Mouse (Mus musculus) heart, postnatal 36 days (tissue): Measurements from ENCODE around the gene Asphd2. TPM values are rescaled to one million over a fixed set of nuclear protein-coding genes. Genes with fewer than 3 reads are reported as not detected.
"Not testable (repeated sequence)": the region's sequence is repeated elsewhere in the genome, so short reads cannot be mapped to it uniquely, and the experiment has no call there.

Experiments
- DNase-seq, 2 experiments: peaks; one replicate each; pipeline ENCODE4 v3.0.0; 2021 to 2022
- intact Hi-C: fragments of 180-260 bp; cut with DNase I; formaldehyde crosslinking; loops from one replicate; pipeline ENCODE4 v1.15.1; 2025
- total RNA-seq, 2 experiments: library from RNA; stranded (reverse); gene quantifications; 2 replicates each; pipeline ENCODE4 v1.2.3; 2021

Gene Asphd2
- total RNA-seq, result under 1 TPM; 0.49 to 0.92 TPM

GRCm38 (mm10) chr5:112394779-112395443, at the start of gene Asphd2:
Gene Asphd2 (minus strand): TSS chr5:112394866.
- peak in 1 of 2 experiments; percentile 32 for DNase-seq
- intact Hi-C loops, result no loop called here

- intact Hi-C loops, result no loop called here
- no peak for DNase-seq
These were observed 43.9 kb upstream of the Asphd2 start for GRCm38 (mm10) chr5:112438535-112438934.

- intact Hi-C loops, result loop anchor here (1.0 kb wide), 2 partner anchors 431 to 621 kb away; no protein-coding TSS in a partner anchor
- peak; percentile 70 to 80 for DNase-seq
These were observed 38.3 kb upstream of the Asphd2 start for GRCm38 (mm10) chr5:112433004-112433403.

GRCm38 (mm10) chr5:112432033-112432432, 37.4 kb upstream of the Asphd2 start:
- DNase-seq, result no peak
- intact Hi-C loops, result no loop called here

- intact Hi-C loops, result no loop called here
- no peak for DNase-seq
These were observed 36.6 kb upstream of the Asphd2 start for GRCm38 (mm10) chr5:112431120-112431775.

- peak; percentile 49 to 60 for DNase-seq
- intact Hi-C loops, result loop anchor here (1.0 to 5.0 kb wide), 3 partner anchors 87 to 217 kb away; partner anchors contain the start of genes Hps4 and Srrd
These were observed 34.3 kb upstream of the Asphd2 start for GRCm38 (mm10) chr5:112428944-112429343.

- intact Hi-C loops, result loop anchor here (5.0 kb wide), 2 partner anchors 85 to 215 kb away; partner anchors contain the start of genes Hps4 and Srrd
- DNase-seq, result peak; percentile 27 to 63
These were observed 32.6 kb upstream of the Asphd2 start for GRCm38 (mm10) chr5:112427283-112427682.

- no peak for DNase-seq
- intact Hi-C loops, result loop anchor here (1.0 to 5.0 kb wide), 3 partner anchors 84 to 214 kb away; partner anchors contain the start of genes Hps4 and Srrd
These were observed 32.0 kb upstream of the Asphd2 start for GRCm38 (mm10) chr5:112426635-112427034.

GRCm38 (mm10) chr5:112419535-112419934, 24.9 kb upstream of the Asphd2 start:
- no peak for DNase-seq
- intact Hi-C loops, result no loop called here

- intact Hi-C loops, result no loop called here
- DNase-seq, result no peak
These were observed 23.4 kb upstream of the Asphd2 start for GRCm38 (mm10) chr5:112418023-112418422.

- DNase-seq, result no peak
- intact Hi-C loops, result no loop called here
These were observed 22.0 kb upstream of the Asphd2 start for GRCm38 (mm10) chr5:112416673-112417072.

GRCm38 (mm10) chr5:112412781-112413180, 18.1 kb upstream of the Asphd2 start:
- intact Hi-C loops, DNase-seq: not testable (repeated sequence)

- intact Hi-C loops, result no loop called here
- DNase-seq, result no peak
These were observed 17.1 kb upstream of the Asphd2 start for GRCm38 (mm10) chr5:112411514-112412335.

GRCm38 (mm10) chr5:112411072-112411471, 16.4 kb upstream of the Asphd2 start:
- DNase-seq, result no peak
- intact Hi-C loops, result no loop called here

GRCm38 (mm10) chr5:112409274-112409673, 14.6 kb upstream of the Asphd2 start:
- intact Hi-C loops, result no loop called here

GRCm38 (mm10) chr5:112406017-112406416, 11.4 kb upstream of the Asphd2 start:
- intact Hi-C loops, result no loop called here
- no peak for DNase-seq

More at GRCm38 (mm10) chr5:112409274-112409673, 14.6 kb upstream of the Asphd2 start:
- DNase-seq, result no peak

GRCm38 (mm10) chr5:112402437-112402836, 7.8 kb upstream of the Asphd2 start:
- intact Hi-C loops, result no loop called here

GRCm38 (mm10) chr5:112399284-112399683, 4.6 kb upstream of the Asphd2 start:
- DNase-seq, result no peak
- intact Hi-C loops, result no loop called here

More at GRCm38 (mm10) chr5:112402437-112402836, 7.8 kb upstream of the Asphd2 start:
- DNase-seq, result no peak

GRCm38 (mm10) chr5:112396066-112396465, 1.4 kb upstream of the Asphd2 start:
- intact Hi-C loops, result no loop called here
- no peak for DNase-seq

GRCm38 (mm10) chr5:112394415-112394763, 277 bp downstream of the Asphd2 start:
- no peak for DNase-seq
- intact Hi-C loops, result no loop called here
